Mouse (Mus musculus) retina, postnatal 1 day (tissue): Measurements from ENCODE around the gene Vmn1r84.

Experiments used
- DNase-seq: peaks from one replicate; pipeline ENCODE4 v3.0.0-alpha.2; 2012

The Vmn1r84 gene

DNA sequence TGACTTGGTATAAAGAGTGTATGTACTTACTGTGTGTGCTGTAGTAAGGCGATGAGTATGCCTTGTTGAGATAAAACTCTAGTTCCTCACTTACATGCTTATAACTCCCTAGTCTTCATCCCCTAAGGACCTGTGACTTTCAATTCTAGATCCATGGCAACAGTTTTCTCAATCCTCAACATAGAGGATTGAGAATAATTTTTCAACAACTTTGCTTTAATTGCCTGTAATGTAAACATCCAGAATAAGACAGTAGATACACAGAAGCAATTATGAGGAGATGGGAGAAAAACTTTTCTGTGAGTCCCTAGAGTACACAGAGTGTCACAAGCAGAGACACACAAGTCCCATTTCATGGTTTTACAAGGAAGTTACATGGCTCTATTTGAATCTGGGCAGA, at the start of gene Vmn1r84:
TSS of gene Vmn1r84 (minus strand) at position 101 of the 400 bp plus-strand sequence.
- DNase-seq, result no peak

DNA sequence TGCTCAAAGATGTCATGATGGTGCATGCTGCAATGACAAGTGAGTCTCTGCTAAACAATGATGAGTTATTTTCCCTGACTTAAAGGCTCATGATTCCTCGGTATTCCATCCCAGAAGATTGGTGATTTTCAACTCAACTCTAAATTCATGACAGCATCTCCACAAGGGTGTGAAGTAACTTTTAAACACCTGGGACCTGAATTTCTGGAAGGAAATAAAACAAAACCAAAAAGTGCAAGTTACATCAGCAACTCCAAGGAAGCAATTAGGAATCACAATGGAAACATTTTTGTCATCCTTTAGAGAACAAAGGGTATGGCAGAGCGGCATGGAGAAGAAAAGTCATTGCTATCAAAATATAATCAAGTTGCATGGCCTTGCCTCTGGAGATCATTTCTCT, 39.7 kb downstream of the Vmn1r84 start, which contains the start of gene Vmn1r83:
TSS of gene Vmn1r83 (minus strand) at position 101 of the 400 bp plus-strand sequence.
- DNase-seq, result no peak
